Mouse (Mus musculus): ENCODE results near the gene Plppr3.

DNA sequence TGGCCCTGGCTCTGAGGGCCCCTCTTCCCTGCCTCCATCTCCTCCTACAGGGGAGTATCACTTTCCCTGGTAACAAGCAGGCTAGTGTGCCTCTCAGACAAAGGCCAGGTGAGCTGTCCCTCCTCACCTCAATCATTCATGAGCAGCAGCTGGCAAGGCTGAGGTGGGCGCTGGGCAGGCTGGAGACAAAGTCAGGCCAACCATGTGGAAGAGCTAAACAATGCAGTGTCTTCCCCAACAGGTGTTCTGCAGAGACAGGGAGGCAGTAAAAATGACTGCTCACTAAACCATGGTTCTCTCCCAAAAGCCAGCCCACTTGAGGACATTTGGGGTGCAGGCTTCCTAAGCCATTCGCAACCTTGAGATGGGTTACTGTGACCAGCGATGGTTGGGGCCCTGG lies 22.8 kb downstream of the Plppr3 start:
- TF ChIP-seq CTCF (IDR thresholded peaks at IDR 0.05; ENCODE audit: borderline replicate concordance, insufficient read depth, low read length) (no peak), POLR2A (IDR thresholded peaks at IDR 0.05; ENCODE audit: low read depth, low read length) (no peak)
